Mouse (Mus musculus) E14TG2a.4 (cell line): ENCODE measurements around the gene Pip4k2a.

Source experiments
- CTCF ChIP-seq: conservative IDR thresholded peaks from 2 replicates; pipeline ENCODE4 v1.5.1; 2014; ENCODE audit warnings: low read length
- NANOG ChIP-seq: IDR thresholded peaks from 2 replicates; pipeline ENCODE4 v1.6.1; 2014; ENCODE audit warnings: borderline replicate concordance, low read length, mixed read lengths
- POU5F1 ChIP-seq: IDR thresholded peaks from 2 replicates; pipeline ENCODE4 v1.6.1; 2014; ENCODE audit warnings: low read length, borderline replicate concordance

DNA sequence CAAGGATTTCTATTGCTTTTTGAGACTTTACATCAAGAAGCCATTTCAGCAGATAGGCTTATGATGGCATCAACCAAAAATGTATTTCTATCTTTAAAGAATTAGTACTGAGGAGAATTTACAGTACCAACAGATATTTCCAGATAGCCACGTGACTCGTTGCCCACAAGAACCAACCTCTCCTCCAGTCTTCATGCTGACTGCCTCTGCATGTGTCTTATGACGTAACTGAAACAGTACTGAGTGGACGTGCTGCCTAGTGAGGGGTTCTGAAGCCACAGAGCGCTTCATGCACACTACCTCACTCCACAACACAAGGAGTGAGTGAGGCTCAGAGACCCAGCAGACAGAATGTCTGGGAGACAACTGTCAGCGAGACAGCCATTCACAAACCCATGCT lies 38.9 kb downstream of the Pip4k2a start:
- TF ChIP-seq CTCF (no peak), NANOG (no peak), POU5F1 (no peak)
